Mouse (Mus musculus) thymus, adult 18-20 months (tissue): ENCODE results near the gene Cerkl.

Experiments
- DNase-seq, 2 experiments: peaks; one replicate each; pipeline ENCODE4 v3.0.0; 2022; ENCODE audit warnings: mixed read lengths in 2 of 2

The Cerkl gene

GRCm38 (mm10) chr2:79309454-79310118, 147.0 kb downstream of the Cerkl start:
- DNase-seq = no peak

GRCm38 (mm10) chr2:79307549-79307948, 149.0 kb downstream of the Cerkl start:
- DNase-seq = no peak

- DNase-seq = no peak
These were observed 154.2 kb downstream of the Cerkl start for GRCm38 (mm10) chr2:79302398-79302797.

- no peak for DNase-seq
These were observed 164.2 kb downstream of the Cerkl start for GRCm38 (mm10) chr2:79292431-79292830.

GRCm38 (mm10) chr2:79291922-79292321, 164.7 kb downstream of the Cerkl start:
- DNase-seq = no peak

- DNase-seq = no peak
These were observed 166.4 kb downstream of the Cerkl start for GRCm38 (mm10) chr2:79290149-79290548.

- DNase-seq = no peak
These were observed 172.4 kb downstream of the Cerkl start for GRCm38 (mm10) chr2:79284206-79284605.
